Comparison of ENCODE assay signal across 16 mouse cellular contexts in genomic region chr12:87519616-87520015, GRCm38 (mm10). TPM values are rescaled to one million over a fixed set of nuclear protein-coding genes. Genes with fewer than 3 reads are reported as not detected.
"Had no signal": no experiment of that assay in that cellular context is flagged by ENCODE, and none has a peak within 500 bp of the region (broad histone marks: within the 10 kb centered on the region; RNA-seq: fewer than 3 reads in every experiment).

No protein-coding gene starts in this region.

RNA-seq across cellular contexts. Expression of gene Gm8300, which starts 5.5 kb away (rescaled TPM):
- polyA plus RNA-seq: liver, postnatal 0 days; lung, adult 2 months; lung, embryonic 15.5 days; lung, postnatal 0 days; macrophage; midbrain, embryonic 11.5 days; midbrain, embryonic 13.5 days; midbrain, embryonic 15.5 days; midbrain, postnatal 0 days; neural tube, embryonic 12.5 days; neural tube, embryonic 14.5 days; small intestine, adult 2 months; stomach, embryonic 14.5 days; stomach, embryonic 16.5 days; thymus, adult 2 months; urinary bladder, adult 2 months had no signal

RNA-seq across cellular contexts. Expression of gene Gm5788, which starts 25.1 kb away (rescaled TPM):
- polyA plus RNA-seq: liver, postnatal 0 days; lung, adult 2 months; lung, embryonic 15.5 days; lung, postnatal 0 days; macrophage; midbrain, embryonic 11.5 days; midbrain, embryonic 13.5 days; midbrain, embryonic 15.5 days; midbrain, postnatal 0 days; neural tube, embryonic 12.5 days; neural tube, embryonic 14.5 days; small intestine, adult 2 months; stomach, embryonic 14.5 days; stomach, embryonic 16.5 days; thymus, adult 2 months; urinary bladder, adult 2 months had no signal
